Mouse (Mus musculus): ENCODE measurements at regions not wholly inside any gene's neighbourhood (a gene's known extent, or its start where the extent isn't known, plus 50 kb on each side); places are given as distances from the start of the nearest gene placed in this dataset.

- no peak for DNase-seq
Observed at GRCm38 (mm10) chr16:7638955-7639755, 785.8 kb downstream of the Tmem114 start.

- no peak for DNase-seq
Observed at GRCm38 (mm10) chr16:7637993-7638392, 786.9 kb downstream of the Tmem114 start.

GRCm38 (mm10) chr16:7637121-7637700 is 787.7 kb downstream of the Tmem114 start:
- no peak for DNase-seq

GRCm38 (mm10) chr16:7636326-7636725 is 788.6 kb downstream of the Tmem114 start:
- DNase-seq: no peak

- no peak for DNase-seq
Observed at GRCm38 (mm10) chr16:7632474-7632873, 792.5 kb downstream of the Tmem114 start.

- no peak for DNase-seq
Observed at GRCm38 (mm10) chr16:7628351-7628750, 796.6 kb downstream of the Tmem114 start.

GRCm38 (mm10) chr16:7606602-7607001 is 818.3 kb downstream of the Tmem114 start:
- no peak for DNase-seq

GRCm38 (mm10) chr16:7602428-7602827 is 822.5 kb downstream of the Tmem114 start:
- no peak for DNase-seq

- DNase-seq: no peak
Observed at GRCm38 (mm10) chr16:7574879-7575278, 850.1 kb downstream of the Tmem114 start.

- DNase-seq: no peak
Observed at GRCm38 (mm10) chr16:7560841-7561240, 864.1 kb downstream of the Tmem114 start.

- no peak for DNase-seq
Observed at GRCm38 (mm10) chr16:7559177-7559576, 865.8 kb downstream of the Tmem114 start.

- DNase-seq: no peak
Observed at GRCm38 (mm10) chr16:7558637-7559036, 866.3 kb downstream of the Tmem114 start.

GRCm38 (mm10) chr16:7555911-7556310 is 869.0 kb downstream of the Tmem114 start:
- no peak for DNase-seq

- no peak for DNase-seq
Observed at GRCm38 (mm10) chr16:7549568-7549967, 875.4 kb downstream of the Tmem114 start.

GRCm38 (mm10) chr16:7544067-7544466 is 880.9 kb downstream of the Tmem114 start:
- DNase-seq: no peak

- no peak for DNase-seq
Observed at GRCm38 (mm10) chr16:7529811-7530210, 895.1 kb downstream of the Tmem114 start.

GRCm38 (mm10) chr16:7528963-7529362 is 896.0 kb downstream of the Tmem114 start:
- no peak for DNase-seq

GRCm38 (mm10) chr16:7527923-7528776 is 896.8 kb downstream of the Tmem114 start:
- no peak for DNase-seq

GRCm38 (mm10) chr16:7518711-7519110 is 906.2 kb downstream of the Tmem114 start:
- DNase-seq: no peak

Measured in cerebellum, postnatal 36 days (tissue).